Mouse (Mus musculus) ES-E14 (cell line): ENCODE results near the gene Cd180. TPM values are rescaled to one million over a fixed set of nuclear protein-coding genes. Genes with fewer than 3 reads are reported as not detected.

Experiments
- DNase-seq: peaks from one replicate; pipeline ENCODE4 v3.0.0-alpha.2; 2013; ENCODE audit warnings: low read depth, low spot score
- H3K27ac ChIP-seq: 2 replicates; pipeline ENCODE4 v1.5.1; 2012; ENCODE audit warnings: low read depth, mild to moderate bottlenecking, low read length, moderate library complexity, mixed read lengths; ENCODE audit not compliant: poor library complexity, insufficient read depth, severe bottlenecking
- H3K36me3 ChIP-seq: 2 replicates; pipeline ENCODE4 v1.6.1; 2012; ENCODE audit warnings: mild to moderate bottlenecking, low read length, moderate library complexity, mixed read lengths; ENCODE audit not compliant: control insufficient read depth, poor library complexity, insufficient read depth, severe bottlenecking
- H3K4me1 ChIP-seq, 2 experiments: fragments of 150-350 bp in 1 of 2; sonication (generic) in 1 of 2; 2 replicates each; pipeline ENCODE4 v1.6.1; 2012; ENCODE audit warnings: low read length in 2 of 2, mild to moderate bottlenecking in 1 of 2, mixed read lengths in 1 of 2; ENCODE audit not compliant: control insufficient read depth in 2 of 2, insufficient read depth in 2 of 2, poor library complexity in 1 of 2
- H3K4me3 ChIP-seq, 2 experiments: fragments of 150-350 bp in 1 of 2; sonication (generic) in 1 of 2; 2 replicates each; pipeline ENCODE4 v1.5.1; 2012; ENCODE audit warnings: low read length in 2 of 2, low read depth in 1 of 2, mild to moderate bottlenecking in 1 of 2, mixed read lengths in 1 of 2; ENCODE audit not compliant: insufficient read depth in 1 of 2, poor library complexity in 1 of 2, severe bottlenecking in 1 of 2
- H3K9ac ChIP-seq: 2 replicates; pipeline ENCODE4 v1.6.1; 2012; ENCODE audit warnings: low read depth, mild to moderate bottlenecking, low read length, mixed read lengths; ENCODE audit not compliant: poor library complexity, insufficient read depth, severe bottlenecking
- H3K9me3 ChIP-seq: fragments of 150-350 bp; sonication (generic); 2 replicates; pipeline ENCODE4 v1.6.1; 2012; ENCODE audit warnings: low read depth, mild to moderate bottlenecking, low read length; ENCODE audit not compliant: control insufficient read depth, insufficient read depth
- CHD2 ChIP-seq: IDR thresholded peaks from 2 replicates; pipeline ENCODE4 v1.6.1; 2014; ENCODE audit warnings: mild to moderate bottlenecking, low read depth, low read length, inconsistent platforms
- HCFC1 ChIP-seq: IDR thresholded peaks from 2 replicates; pipeline ENCODE4 v1.6.1; 2012; ENCODE audit warnings: low read length, inconsistent platforms, borderline replicate concordance; ENCODE audit not compliant: insufficient read depth
- MAFK ChIP-seq: IDR thresholded peaks from 2 replicates; pipeline ENCODE4 v1.6.1; 2014; ENCODE audit warnings: mild to moderate bottlenecking, low read depth, low read length, inconsistent platforms; ENCODE audit not compliant: insufficient read depth
- ZC3H11A ChIP-seq: IDR thresholded peaks from 2 replicates; pipeline ENCODE4 v1.6.1; 2012; ENCODE audit warnings: low read depth, mild to moderate bottlenecking, inconsistent platforms, low read length, borderline replicate concordance
- ZNF384 ChIP-seq: IDR thresholded peaks from 2 replicates; pipeline ENCODE4 v1.6.1; 2012; ENCODE audit warnings: low read depth, low read length, inconsistent platforms
- in situ Hi-C, 2 experiments: fragments of 600-800 bp; cut with MboI; formaldehyde crosslinking; loops; one replicate each; pipeline ENCODE4 v1.15.1; 2025; ENCODE audit warnings: low sequenced_read_pairs in 2 of 2, inconsistent platforms in 1 of 2; ENCODE audit not compliant: unreplicated experiment in 2 of 2
- total RNA-seq: library from RNA; depleted of rRNA; stranded (reverse); fragments of 300-350 nt; gene quantifications from 2 replicates; pipeline ENCODE4 v1.2.3, GENCODE M21; 2012

Cd180 gene
- total RNA-seq, 1 experiment: 0.13 TPM

DNA sequence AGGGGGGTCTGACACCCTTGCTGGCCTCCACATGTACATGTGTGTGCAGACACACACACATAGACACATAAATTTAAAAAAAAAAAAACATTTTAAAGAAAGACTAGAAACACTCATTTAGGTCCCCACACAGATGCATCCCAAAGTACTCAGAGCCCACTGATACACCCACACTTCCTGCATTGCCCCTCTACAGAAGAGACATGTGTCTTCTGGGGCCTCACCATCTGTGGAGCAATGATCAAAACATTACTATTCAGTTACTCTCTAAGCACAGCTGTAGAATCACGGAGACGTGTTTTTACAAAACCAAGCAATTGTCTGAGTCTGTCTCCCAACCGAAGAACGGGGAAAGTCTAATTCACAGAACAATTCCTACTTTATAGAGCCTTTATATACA lies 45.8 kb upstream of the Cd180 start:
- peaks cover 0 to 2% of the 10 kb centered on the region in 2 experiments; a peak in 1 of 4 replicates for H3K4me1 ChIP-seq
- no peak overlapping the region for H3K27ac ChIP-seq
- no peaks in the 10 kb centered on the region for H3K36me3 ChIP-seq
- no peaks in the 10 kb centered on the region for H3K9me3 ChIP-seq
- H3K4me3 ChIP-seq: no peak overlapping the region
- H3K9ac ChIP-seq: no peak overlapping the region
- DNase-seq: no peak
- in situ Hi-C loops: no loop called here
- no peak for TF ChIP-seq ZC3H11A
- TF ChIP-seq MAFK: no peak
- no peak for TF ChIP-seq ZNF384
- no peak for TF ChIP-seq CHD2
- no peak for TF ChIP-seq HCFC1

DNA sequence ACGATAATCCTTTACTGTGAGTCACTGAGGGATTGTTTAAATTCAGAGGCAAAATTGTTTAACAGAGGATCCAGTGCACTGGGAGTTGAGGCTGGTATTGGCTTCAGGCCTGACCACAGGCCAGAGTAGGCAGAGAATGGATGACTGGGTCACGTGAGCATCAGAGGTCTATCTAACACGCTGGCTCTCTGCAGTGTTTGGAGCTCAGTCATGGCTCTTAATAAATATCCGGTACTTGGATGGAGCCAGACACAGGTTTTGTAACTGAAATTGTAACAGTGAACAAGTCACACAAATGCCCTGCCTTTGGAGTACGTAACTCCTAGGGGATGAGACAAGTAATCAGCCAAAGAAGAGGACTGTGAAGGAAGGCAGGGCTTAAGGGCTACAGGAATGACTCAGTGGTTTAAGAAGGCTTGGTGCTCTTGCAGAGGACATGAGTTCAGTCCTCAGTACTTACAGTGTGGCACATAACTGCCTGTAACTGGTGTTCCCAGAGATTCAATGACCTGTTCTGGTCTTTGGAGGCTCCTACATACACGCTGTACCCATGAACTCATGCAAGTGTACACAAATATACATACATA lies 41.0 kb upstream of the Cd180 start:
- Histone ChIP-seq H3K4me1 (peaks cover 0 to 11% of the 10 kb centered on the region in 2 experiments; a peak in 3 of 4 replicates), H3K4me3 (no peak overlapping the region), H3K36me3 (no peaks in the 10 kb centered on the region), H3K9me3 (no peaks in the 10 kb centered on the region), H3K9ac (no peak overlapping the region), H3K27ac (no peak overlapping the region)
- no peak for DNase-seq
- in situ Hi-C loops: loop anchor here in 1 of 2 experiments (25.0 kb wide), 1 partner anchor 915 kb away; no protein-coding TSS in a partner anchor
- TF ChIP-seq HCFC1 (no peak), CHD2 (no peak), ZC3H11A (no peak), ZNF384 (no peak), MAFK (no peak)

DNA sequence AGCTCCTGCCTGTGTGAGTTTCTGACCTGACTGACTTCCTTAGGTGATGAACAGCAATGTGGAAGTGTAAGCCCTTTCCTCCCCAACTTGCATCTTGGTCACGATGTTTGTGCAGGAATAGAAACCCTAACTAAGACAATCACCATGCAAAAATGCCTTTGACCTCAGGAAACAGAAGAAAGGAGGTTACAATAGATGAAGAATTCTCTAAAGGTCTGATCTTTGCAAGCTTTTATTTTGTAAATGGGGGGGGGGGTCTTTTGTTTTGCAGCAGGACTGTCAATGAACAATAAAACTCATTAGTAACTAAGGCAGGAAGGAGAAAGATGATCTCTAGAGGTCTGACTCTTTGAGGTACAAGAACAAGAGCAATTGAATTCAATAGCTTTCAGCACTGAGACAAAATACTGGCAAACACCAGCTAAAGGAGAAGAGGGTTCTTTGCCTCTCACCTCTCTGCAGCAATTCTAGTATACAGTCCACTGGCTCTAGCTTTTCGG lies 38.2 kb upstream of the Cd180 start:
- in situ Hi-C loops: loop anchor here in 1 of 2 experiments (25.0 kb wide), 1 partner anchor 918 kb away; no protein-coding TSS in a partner anchor
- H3K36me3 ChIP-seq: no peaks in the 10 kb centered on the region
- TF ChIP-seq MAFK: no peak
- TF ChIP-seq ZNF384: no peak
- TF ChIP-seq ZC3H11A: no peak
- TF ChIP-seq HCFC1: no peak
- no peak for TF ChIP-seq CHD2
- H3K27ac ChIP-seq: peak overlapping the region; percentile 68; the same call in 1 of the 2 replicates
- peak; percentile 63 for DNase-seq
- no peak overlapping the region for H3K4me3 ChIP-seq
- no peaks in the 10 kb centered on the region for H3K9me3 ChIP-seq
- H3K4me1 ChIP-seq: peaks cover 0 to 11% of the 10 kb centered on the region in 2 experiments; a peak in 3 of 4 replicates
- H3K9ac ChIP-seq: no peak overlapping the region

DNA sequence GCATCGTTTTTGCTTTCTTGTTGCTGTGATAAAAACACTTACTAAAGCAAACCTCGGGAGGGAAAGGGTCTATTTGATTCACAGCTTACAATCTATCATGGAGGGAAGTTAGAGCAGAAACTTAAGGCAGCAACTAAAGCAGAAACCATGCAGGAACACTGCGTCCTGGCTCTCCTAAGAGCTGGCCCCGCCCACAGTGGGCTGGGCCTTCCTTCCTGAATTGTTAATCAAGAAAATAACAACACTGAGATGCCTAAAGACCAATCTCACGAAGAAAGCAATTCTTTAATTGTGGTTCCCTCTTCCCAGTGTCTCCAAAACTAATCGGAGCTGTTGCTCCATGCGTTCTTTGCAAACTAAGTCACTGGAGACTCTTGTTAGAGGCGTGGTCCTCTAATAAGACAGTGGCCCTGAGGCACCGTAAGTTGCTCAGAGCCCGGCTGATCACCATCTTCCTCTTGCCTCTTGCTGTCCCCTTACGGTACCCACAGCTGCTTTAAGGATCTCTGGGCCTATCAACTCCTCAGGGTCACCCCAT lies 37.1 kb upstream of the Cd180 start:
- Histone ChIP-seq H3K4me3 (no peak overlapping the region), H3K4me1 (peaks cover 0 to 11% of the 10 kb centered on the region in 2 experiments; a peak in 3 of 4 replicates), H3K9me3 (no peaks in the 10 kb centered on the region), H3K9ac (no peak overlapping the region), H3K27ac (no peak overlapping the region), H3K36me3 (no peaks in the 10 kb centered on the region)
- TF ChIP-seq CHD2 (no peak), ZC3H11A (no peak), MAFK (no peak), ZNF384 (no peak), HCFC1 (no peak)
- in situ Hi-C loops: loop anchor here in 1 of 2 experiments (25.0 kb wide), 1 partner anchor 919 kb away; no protein-coding TSS in a partner anchor
- DNase-seq: no peak
